Mouse (Mus musculus) gastrocnemius, postnatal 4 days (tissue): ENCODE data around the gene Arhgef39. TPM values are rescaled to one million over a fixed set of nuclear protein-coding genes. Genes with fewer than 3 reads are reported as not detected.

Experiments
- DNase-seq, 2 experiments: peaks; one replicate each; pipeline ENCODE4 v3.0.0; 2021 to 2022; ENCODE audit warnings: low spot score in 2 of 2, mixed read lengths in 2 of 2
- long read RNA-seq, 2 experiments: library from polyadenylated mRNA; stranded (forward); transcript quantifications; one replicate each; pipeline ENCODE4 v2.0.0; 2021
- total RNA-seq, 2 experiments: library from RNA; stranded (reverse); gene quantifications; 2 replicates each; pipeline ENCODE4 v1.2.3; 2021

The Arhgef39 gene
- total RNA-seq, result 1 to 10 TPM; 7.9 to 8.9 TPM
- long read RNA-seq, experiment 1, partial matches to known transcripts, result 1 of 4 reads
- long read RNA-seq, experiment 1, other reads (novel, unspliced or antisense), result 2 of 4 reads
- long read RNA-seq, experiment 2, partial matches to known transcripts, result 2 of 6 reads
- long read RNA-seq, experiment 2, other reads (novel, unspliced or antisense), result 2 of 6 reads

DNA sequence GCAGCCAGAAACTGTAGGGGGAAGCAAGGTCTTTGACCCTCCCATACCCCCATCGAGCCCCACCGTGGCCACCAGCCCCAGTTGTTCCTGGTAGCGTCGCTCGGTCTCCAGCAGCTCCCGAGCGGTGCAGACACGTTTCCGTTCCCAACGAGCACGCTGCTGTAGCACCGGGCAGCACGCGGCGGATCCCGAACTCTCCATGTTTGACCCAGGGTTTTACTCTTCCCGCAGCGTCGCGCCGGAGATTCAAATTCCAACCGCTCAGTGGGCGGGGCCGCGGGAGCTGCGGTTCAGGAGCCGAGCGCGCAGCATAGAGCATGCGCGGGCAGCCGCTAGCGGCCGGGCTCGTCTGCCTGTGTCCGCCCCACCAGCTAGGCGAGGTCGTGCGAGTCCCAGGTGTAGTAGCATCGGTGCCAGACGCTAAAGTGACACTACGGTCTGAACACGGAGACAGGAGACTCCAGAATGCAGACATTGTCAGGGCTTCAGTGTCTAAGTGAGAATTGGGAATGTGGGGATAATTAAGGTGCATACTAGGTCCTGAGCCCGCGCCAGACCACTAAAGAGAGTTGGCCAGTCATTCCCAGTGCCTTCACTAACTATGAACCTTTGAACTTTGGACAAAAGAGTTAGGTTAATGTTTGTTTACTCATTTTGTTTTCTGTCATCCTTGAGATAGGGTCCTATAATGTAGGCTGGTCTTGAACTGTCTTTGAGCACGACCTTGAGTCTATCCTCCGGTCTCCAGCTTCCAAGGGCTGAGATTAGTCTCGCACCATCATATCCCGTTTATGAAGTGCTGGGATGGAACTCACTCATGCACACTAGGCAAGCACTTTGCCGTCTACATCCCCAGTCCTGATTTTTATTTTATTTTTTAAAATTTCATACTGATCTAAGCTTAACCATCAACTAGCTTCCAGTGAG lies at the start of gene Arhgef39:
Gene Arhgef39, minus strand, starts transcription at position 289 of the 927 bp plus-strand sequence.
- peak; percentile 69 to 85 for DNase-seq

GRCm38 (mm10) chr4:43549055-43549454 lies 49.6 kb upstream of the Arhgef39 start:
- no peak for DNase-seq

GRCm38 (mm10) chr4:43547160-43547559 lies 47.7 kb upstream of the Arhgef39 start:
- DNase-seq, result no peak

DNA sequence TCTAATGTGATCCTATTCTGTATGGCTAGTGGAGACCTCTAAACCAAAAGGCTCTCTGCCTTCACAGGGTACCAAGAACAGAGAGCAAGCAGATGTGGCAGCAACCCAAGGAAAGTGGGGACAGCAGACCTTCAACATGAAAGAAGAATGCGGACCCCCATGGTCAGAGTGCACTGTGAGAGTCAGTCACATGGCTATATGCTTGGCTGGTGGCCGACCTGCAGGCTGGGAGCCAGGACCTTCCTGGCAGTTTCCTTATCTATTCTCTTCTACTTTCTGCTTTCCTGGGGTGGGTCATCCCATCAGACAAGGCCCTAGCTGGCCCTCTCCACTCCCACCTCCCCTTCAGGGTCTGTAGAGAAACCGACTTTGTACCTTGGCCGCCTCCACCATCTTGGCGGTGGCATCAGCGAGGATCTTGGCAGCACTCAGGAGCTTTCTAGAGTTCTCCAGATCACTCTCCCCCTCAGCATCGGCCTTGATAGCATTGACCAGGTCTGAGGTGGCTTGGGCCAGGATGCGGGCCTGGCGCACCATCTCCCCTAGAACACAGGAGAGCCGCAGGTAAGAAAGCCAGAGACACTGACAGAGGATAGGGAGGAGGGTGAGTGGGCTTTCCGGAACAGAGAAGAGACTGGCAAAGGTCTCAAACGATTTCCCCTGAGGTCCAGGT lies 47.0 kb upstream of the Arhgef39 start:
- no peak for DNase-seq

DNA sequence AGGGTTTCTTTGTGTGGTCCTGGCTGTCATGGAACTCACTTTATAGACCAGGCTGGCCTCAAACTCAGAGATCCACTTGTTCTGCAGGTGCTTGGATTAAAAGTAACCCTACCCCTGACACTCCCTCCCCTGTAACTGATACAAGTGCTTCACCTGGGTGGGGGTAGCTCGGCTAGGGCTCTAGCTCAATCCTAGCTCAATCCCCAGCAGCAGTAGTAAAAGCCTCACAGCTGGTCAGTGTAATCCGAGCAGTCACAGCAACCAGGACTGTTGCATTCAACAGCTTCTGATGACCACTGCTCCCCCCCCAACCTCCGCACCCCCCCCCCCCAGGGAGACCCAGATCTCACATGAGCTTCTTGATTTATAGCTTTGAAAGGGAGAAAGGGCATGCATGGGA lies 42.5 kb upstream of the Arhgef39 start:
- DNase-seq, result no peak

DNA sequence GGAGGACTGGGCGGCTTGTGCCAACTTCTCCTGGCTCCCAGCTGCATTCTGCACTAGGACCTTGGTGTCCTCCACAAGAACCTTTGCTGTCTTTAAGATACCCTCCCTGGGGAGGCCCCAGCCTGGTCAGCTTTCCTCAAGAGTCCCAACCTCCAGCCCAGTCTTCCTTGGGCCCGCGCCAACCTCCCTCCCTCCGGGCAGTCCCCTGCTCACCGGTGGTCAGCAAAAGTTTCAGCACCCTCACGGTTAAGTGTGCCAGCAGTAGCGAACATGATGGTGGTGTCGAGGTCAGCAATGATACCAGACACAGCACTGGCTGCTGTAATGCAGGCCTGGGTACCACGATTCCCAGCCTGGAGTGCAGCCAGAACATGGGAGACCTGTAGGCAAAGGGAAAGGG lies 36.5 kb upstream of the Arhgef39 start:
- no peak for DNase-seq

- no peak for DNase-seq
These were observed 36.1 kb upstream of the Arhgef39 start for GRCm38 (mm10) chr4:43535628-43536027.

DNA sequence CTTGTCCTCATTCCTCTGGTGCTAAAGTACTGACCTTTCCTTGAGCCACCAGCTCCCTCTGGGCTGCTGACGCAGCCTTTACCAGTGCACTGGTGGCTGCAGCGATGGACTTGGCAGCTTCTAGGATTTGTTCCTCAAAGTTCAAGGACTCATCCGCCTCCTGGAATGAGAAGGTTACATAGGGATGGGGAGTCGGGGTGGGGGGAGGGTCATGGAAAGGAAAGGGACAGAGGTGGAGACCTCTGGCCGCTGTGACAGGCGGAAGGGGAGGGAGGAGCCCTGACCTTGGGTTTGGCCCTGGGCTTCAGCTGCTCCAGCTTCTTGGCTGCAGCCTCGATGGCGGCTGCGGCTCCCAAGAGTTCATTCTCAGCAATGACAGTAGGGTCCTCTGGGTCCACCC lies 33.8 kb upstream of the Arhgef39 start:
- no peak for DNase-seq

GRCm38 (mm10) chr4:43530581-43530980 lies 31.1 kb upstream of the Arhgef39 start:
- DNase-seq, result peak in 1 of 2 experiments; percentile 74

DNA sequence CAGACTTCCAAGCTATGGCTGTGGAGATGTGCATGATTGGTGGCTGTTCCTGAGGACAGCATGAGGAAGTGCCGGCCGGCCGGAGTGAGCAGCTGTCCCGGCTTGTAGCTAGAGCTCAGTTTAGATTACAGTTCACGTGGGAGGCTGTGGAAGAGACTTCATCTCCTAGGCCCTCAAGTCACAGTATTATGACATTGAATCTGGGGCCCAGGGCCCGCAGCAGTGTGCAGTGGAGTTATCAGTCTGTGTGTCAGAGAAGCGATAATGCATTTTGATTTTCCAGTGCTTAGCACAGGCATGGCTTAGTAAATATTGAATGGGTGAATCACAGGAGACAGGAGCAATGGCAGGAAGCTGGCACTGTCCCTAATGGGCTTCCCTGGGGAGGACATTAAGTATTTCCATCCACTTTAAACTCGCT lies 30.6 kb upstream of the Arhgef39 start:
- DNase-seq, result no peak

DNA sequence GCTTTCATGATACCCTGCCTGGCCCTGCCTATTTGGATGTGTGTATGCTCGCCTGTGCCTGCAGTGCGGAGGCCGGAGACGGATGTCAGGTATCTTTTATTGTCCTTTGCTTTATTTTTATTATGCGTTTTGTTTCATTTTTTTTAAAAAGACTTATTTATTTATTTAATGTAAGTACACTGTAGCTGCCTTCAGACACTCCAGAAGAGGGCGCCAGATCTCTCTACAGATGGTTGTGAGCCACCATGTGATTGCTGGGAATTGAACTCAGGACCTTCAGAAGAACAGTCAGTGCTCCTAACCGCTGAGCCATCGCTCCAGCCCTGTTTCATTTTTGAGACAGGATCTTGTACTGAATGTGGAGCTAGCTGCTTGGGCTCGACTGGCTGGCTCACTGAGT lies 29.0 kb upstream of the Arhgef39 start:
- DNase-seq, result no peak

- DNase-seq, result no peak
These were observed 28.4 kb upstream of the Arhgef39 start for GRCm38 (mm10) chr4:43527880-43528279.

GRCm38 (mm10) chr4:43519956-43520355 lies 20.5 kb upstream of the Arhgef39 start:
- peak; percentile 75 to 84 for DNase-seq

- no peak for DNase-seq
These were observed 20.1 kb upstream of the Arhgef39 start for GRCm38 (mm10) chr4:43519551-43519950.

DNA sequence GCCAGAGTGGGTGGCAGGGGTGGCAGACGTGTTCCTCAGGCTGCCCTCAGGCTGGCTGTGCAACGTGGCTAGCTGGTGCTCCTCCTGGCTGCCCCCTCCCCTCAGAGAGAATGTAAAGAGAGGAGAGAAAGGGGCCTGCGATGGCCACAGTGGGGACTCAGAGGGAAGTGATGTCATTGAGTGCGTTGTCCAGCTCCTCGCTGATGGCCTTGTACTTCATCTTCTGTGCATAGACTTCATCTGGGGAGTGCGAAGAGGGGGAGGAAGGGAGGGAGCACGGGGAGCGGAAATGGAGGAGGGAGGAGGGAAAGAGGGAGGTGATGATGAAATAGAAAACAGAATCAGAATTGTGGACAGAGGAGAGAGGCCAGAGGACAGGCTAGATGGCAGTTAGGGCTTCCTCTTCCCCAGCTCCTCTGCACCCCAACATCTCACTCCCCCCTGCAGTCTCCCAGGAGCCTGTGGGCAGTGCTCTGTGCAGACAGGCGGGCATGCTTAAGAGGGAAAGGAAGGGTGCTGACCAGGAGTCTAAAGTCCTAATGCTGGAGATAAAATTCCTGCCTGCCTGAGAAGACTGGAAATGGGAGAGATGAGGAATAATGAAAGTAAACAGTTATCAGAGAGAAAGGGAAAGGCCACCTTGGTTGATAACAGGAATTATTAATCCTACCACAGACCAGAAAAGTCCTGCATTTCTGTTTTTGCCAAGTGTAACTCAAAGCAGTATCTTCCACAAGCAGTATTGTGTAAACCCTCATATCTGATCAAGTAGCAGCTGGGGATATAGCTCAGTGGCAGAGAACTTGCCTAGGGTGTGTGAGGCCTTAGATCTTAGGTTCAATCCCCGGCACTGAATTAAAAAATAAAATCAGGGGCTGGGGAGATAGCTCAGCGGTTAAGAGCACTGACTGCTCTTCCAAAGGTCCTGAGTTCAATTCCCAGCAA lies 16.5 kb upstream of the Arhgef39 start:
- DNase-seq, result no peak

GRCm38 (mm10) chr4:43513791-43514190 lies 14.3 kb upstream of the Arhgef39 start:
- DNase-seq, result no peak

DNA sequence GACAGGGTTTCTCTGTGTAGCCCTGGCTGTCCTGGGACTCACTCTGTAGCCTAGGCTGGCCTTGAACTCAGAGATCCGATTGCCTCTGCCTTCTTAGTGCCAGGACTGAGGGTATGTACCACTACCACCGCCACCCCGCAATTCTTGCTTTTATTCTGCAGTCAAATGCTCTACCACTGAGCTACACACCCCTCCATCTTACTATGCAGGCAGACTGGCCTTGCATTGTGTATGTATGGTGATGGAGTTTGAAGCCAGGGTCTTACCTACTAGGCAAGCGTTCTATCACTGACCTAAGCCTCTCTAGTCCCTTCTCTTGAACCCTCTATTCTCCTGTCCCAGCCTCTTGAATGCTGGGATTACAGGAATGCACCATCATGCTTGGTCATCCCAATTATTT lies 13.8 kb upstream of the Arhgef39 start:
- no peak for DNase-seq

DNA sequence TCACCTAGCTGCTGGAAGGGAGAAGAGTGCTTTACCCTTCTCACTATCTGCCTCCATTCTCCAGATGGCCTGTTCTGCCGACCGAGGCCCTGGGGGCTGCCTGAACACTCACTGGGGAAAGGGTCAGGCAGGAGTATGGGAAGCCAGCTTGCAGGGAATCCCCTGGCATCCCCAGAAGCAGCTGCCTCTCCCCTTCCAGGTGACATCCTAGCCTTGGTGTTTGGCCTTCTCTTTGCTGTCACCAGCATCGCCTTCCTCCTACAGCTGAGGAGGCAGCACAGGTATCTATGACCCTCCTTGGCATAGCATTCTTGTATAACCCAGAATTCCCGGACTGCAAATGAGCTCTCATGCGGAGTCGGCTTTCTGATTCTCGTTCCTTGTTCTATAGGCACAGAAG lies 13.2 kb upstream of the Arhgef39 start:
- no peak for DNase-seq

GRCm38 (mm10) chr4:43511675-43512454 lies 12.4 kb upstream of the Arhgef39 start:
- no peak for DNase-seq

GRCm38 (mm10) chr4:43509109-43509508 lies 9.6 kb upstream of the Arhgef39 start:
- DNase-seq, result no peak
